Mouse (Mus musculus) forebrain, embryonic 12.5 days (tissue): ENCODE measurements around the gene Steap4. TPM values are rescaled to one million over a fixed set of nuclear protein-coding genes. Genes with fewer than 3 reads are reported as not detected.

Experiments used
- ATAC-seq: fragments of 200-750 bp; cut with Nextera tagmentation; 2 replicates; pipeline ENCODE4 v1.8.0; 2017; ENCODE audit warnings: moderate TSS enrichment; ENCODE audit not compliant: low FRiP score
- H3K27ac ChIP-seq: fragments of 300-500 bp; sonication (generic); 2 replicates; pipeline ENCODE4 v1.5.1; 2016; ENCODE audit warnings: mild to moderate bottlenecking
- H3K27me3 ChIP-seq: fragments of 300-500 bp; sonication (generic); 2 replicates; pipeline ENCODE4 v1.6.1; 2016; ENCODE audit warnings: mild to moderate bottlenecking
- H3K36me3 ChIP-seq: fragments of 300-500 bp; sonication (generic); replicated peaks from 2 replicates; pipeline ENCODE4 v1.6.1; 2016; ENCODE audit warnings: mild to moderate bottlenecking
- H3K4me1 ChIP-seq: fragments of 300-500 bp; sonication (generic); 2 replicates; pipeline ENCODE4 v1.6.1; 2016
- H3K4me2 ChIP-seq: fragments of 300-500 bp; sonication (generic); 2 replicates; pipeline ENCODE4 v1.6.1; 2016; ENCODE audit warnings: mild to moderate bottlenecking, moderate library complexity
- H3K4me3 ChIP-seq: fragments of 300-500 bp; sonication (generic); replicated peaks from 2 replicates; pipeline ENCODE4 v1.5.1; 2016; ENCODE audit warnings: mild to moderate bottlenecking
- H3K9ac ChIP-seq: fragments of 300-500 bp; sonication (generic); 2 replicates; pipeline ENCODE4 v1.6.1; 2016; ENCODE audit warnings: mild to moderate bottlenecking
- H3K9me3 ChIP-seq: fragments of 300-500 bp; sonication (generic); 2 replicates; pipeline ENCODE4 v1.6.1; 2016
- WGBS: fragments of 180-500 bp; shearing (Covaris S2); methylation state at CpG from one replicate; pipeline ENCODE4 v1.1.7; 2016; 5-methylcytosine and 5-hydroxymethylcytosine counted together
- polyA plus RNA-seq: library from polyadenylated mRNA; unstranded; fragments of >200 nt; fragmentation: Nextera tagmentation; extraction: Ambion mirVana; gene quantifications from 2 replicates; pipeline ENCODE4 v1.2.1, GENCODE M21; 2016

Gene Steap4
- polyA plus RNA-seq, 1 experiment from 2014 or later = 0.38 TPM

GRCm38 (mm10) chr5:7996401-7997044, 36.3 kb downstream of the Steap4 start:
- ATAC-seq = no peak
- H3K36me3 ChIP-seq = no peaks in the 10 kb centered on the region
- WGBS = 59% methylated on average over 8 of the region's 8 CpGs
- H3K9ac ChIP-seq = no peak overlapping the region
- no peak overlapping the region for H3K4me2 ChIP-seq
- no peaks in the 10 kb centered on the region for H3K27me3 ChIP-seq
- H3K27ac ChIP-seq = no peak overlapping the region
- no peaks in the 10 kb centered on the region for H3K4me1 ChIP-seq
- H3K4me3 ChIP-seq = no peak overlapping the region
- H3K9me3 ChIP-seq = no peaks in the 10 kb centered on the region

GRCm38 (mm10) chr5:7997086-7997485, 36.8 kb downstream of the Steap4 start:
- H3K4me1 ChIP-seq = no peaks in the 10 kb centered on the region
- H3K36me3 ChIP-seq = no peaks in the 10 kb centered on the region
- no peak overlapping the region for H3K4me2 ChIP-seq
- H3K9ac ChIP-seq = no peak overlapping the region
- WGBS = 91% methylated on average over 2 of the region's 2 CpGs
- H3K27me3 ChIP-seq = no peaks in the 10 kb centered on the region
- no peaks in the 10 kb centered on the region for H3K9me3 ChIP-seq
- H3K27ac ChIP-seq = no peak overlapping the region
- ATAC-seq = no peak
- H3K4me3 ChIP-seq = no peak overlapping the region

GRCm38 (mm10) chr5:8000466-8000865, 40.2 kb downstream of the Steap4 start:
- Histone ChIP-seq H3K4me3 (no peak overlapping the region), H3K27ac (no peak overlapping the region), H3K4me2 (no peak overlapping the region), H3K36me3 (no peaks in the 10 kb centered on the region), H3K27me3 (no peaks in the 10 kb centered on the region), H3K9me3 (no peaks in the 10 kb centered on the region), H3K9ac (no peak overlapping the region), H3K4me1 (no peaks in the 10 kb centered on the region)
- no peak for ATAC-seq
- 86% methylated on average over 10 of the region's 10 CpGs for WGBS

GRCm38 (mm10) chr5:8002827-8003226, 42.6 kb downstream of the Steap4 start:
- H3K27me3 ChIP-seq = no peaks in the 10 kb centered on the region
- no peaks in the 10 kb centered on the region for H3K36me3 ChIP-seq
- H3K9ac ChIP-seq = no peak overlapping the region
- no peak overlapping the region for H3K4me3 ChIP-seq
- H3K9me3 ChIP-seq = no peaks in the 10 kb centered on the region
- H3K4me2 ChIP-seq = no peak overlapping the region
- no peak overlapping the region for H3K27ac ChIP-seq
- ATAC-seq = no peak
- no peaks in the 10 kb centered on the region for H3K4me1 ChIP-seq

- Histone ChIP-seq H3K9ac (no peak overlapping the region), H3K4me1 (no peaks in the 10 kb centered on the region), H3K27ac (no peak overlapping the region), H3K4me2 (no peak overlapping the region), H3K27me3 (no peaks in the 10 kb centered on the region), H3K36me3 (no peaks in the 10 kb centered on the region), H3K4me3 (no peak overlapping the region), H3K9me3 (no peaks in the 10 kb centered on the region)
- no peak for ATAC-seq
- WGBS = 79% methylated on average over 3 of the region's 3 CpGs
Observed at GRCm38 (mm10) chr5:8013276-8013675, 53.0 kb downstream of the Steap4 start.

Other genes with a start within 250 kb of the Steap4 start
- 132 and 145 TPM in 2 replicates for gene Sri, start 85.6 kb downstream of the Steap4 start, polyA plus RNA-seq